Mouse (Mus musculus) lung, adult 2 months (tissue): Measurements from ENCODE around the gene Tfcp2.

Source experiments
- CTCF ChIP-seq: fragments of 200-500 bp; IDR thresholded peaks from 2 replicates; pipeline ENCODE4 v1.5.1; 2011; ENCODE audit warnings: mild to moderate bottlenecking, low read length, control low read depth; ENCODE audit not compliant: insufficient read depth
- POLR2A ChIP-seq: fragments of 200-500 bp; IDR thresholded peaks from 2 replicates; pipeline ENCODE4 v1.6.1; 2011; ENCODE audit warnings: low read depth, mild to moderate bottlenecking, control low read depth, low read length, borderline replicate concordance; ENCODE audit errors: extremely low read depth

DNA sequence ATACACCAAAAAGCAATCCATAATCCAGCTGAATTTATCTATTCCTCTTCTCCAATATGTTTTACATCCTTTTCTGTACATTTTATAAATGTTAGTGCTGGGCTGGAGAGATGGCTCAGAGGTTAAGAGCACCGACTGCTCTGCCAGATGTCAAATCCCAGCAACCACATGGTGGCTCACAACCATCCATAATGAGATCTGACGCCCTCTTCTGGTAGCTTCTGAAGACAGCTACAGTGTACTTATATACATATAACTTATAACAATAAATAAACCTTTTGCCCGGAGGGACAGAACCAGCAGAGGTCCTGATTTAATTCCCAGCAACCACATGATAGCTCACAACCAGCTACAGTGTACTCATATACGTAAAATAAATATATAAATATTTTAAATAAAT, 103.2 kb downstream of the Tfcp2 start:
- TF ChIP-seq POLR2A = no peak
- TF ChIP-seq CTCF = no peak
